Mouse (Mus musculus): ENCODE data around the gene Ttc34. TPM values are rescaled to one million over a fixed set of nuclear protein-coding genes. Genes with fewer than 3 reads are reported as not detected.

Ttc34 gene
- polyA plus RNA-seq, 1 experiment from 2014 or later: 0.10 TPM

DNA sequence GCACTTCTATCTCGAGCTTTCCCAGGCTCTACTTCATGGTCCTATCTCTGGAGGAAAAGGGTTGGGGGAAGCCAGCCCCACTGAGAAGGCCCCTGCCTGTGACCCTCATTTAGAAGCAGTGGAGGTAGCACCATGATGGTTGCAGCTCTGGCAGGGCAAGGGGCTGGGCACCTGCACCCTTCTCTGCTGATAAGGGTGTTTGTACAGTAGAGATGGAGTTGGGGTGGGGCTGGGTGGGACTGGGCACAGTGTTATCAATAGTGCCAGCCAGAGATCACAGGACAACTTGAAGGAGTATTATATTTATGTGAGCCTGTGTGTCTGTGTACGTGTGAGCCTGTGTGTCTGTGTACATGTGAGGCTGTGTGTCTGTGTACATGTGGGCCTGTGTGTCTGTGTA is 74.4 kb downstream of the Ttc34 start:
- H3K9ac ChIP-seq (ENCODE audit: low read depth, low read length): peak overlapping the region; percentile 49
- H3K4me2 ChIP-seq: peak overlapping the region; percentile 60
- no peaks in the 10 kb centered on the region for H3K27me3 ChIP-seq (replicated peaks; ENCODE audit: control insufficient read depth, insufficient read depth, low read length)
- no peaks in the 10 kb centered on the region for H3K9me3 ChIP-seq (ENCODE audit: control insufficient read depth, low read length)
- 0 out of 2 replicates have a peak overlapping the region, but pooled peaks have one; percentile 7 for H3K4me3 ChIP-seq (ENCODE audit: low read depth, low read length)
- 30% methylated on average over 2 of the region's 2 CpGs for WGBS
- H3K4me1 ChIP-seq (replicated peaks; ENCODE audit: control insufficient read depth, insufficient read depth, low read length): peaks cover 57% of the 10 kb centered on the region
- ATAC-seq (replicated peaks; ENCODE audit: low FRiP score) (peak; percentile 87), DNase-seq (ENCODE audit: low spot score) (no peak)
- peak overlapping the region; percentile 92 for H3K27ac ChIP-seq (ENCODE audit: low read depth, low read length)
- no peaks in the 10 kb centered on the region for H3K36me3 ChIP-seq (ENCODE audit: control insufficient read depth, insufficient read depth, low read length)

DNA sequence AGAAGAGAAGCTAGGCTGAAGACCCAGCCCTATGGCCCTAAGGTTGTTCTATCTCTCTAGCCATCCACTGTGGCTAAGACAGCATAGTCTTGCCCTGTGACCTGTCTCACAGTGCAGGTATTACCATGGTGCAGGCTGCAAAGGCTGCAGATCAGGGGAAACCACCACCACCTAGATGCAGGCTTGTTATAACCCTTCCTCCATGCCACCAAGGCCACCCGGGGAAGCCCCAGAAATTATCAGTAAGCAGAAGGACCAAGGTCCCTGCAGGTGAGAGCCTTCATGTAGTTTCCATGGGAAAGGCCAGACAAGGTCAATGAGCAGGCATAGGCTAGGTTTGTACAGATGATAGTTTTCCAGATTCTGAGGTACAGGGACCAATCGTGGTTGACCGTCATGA is 76.6 kb downstream of the Ttc34 start:
- H3K4me2 ChIP-seq: no peak overlapping the region
- H3K27ac ChIP-seq (ENCODE audit: low read depth, low read length): peak overlapping the region; percentile 92; the same call in 1 of the 2 replicates
- H3K4me1 ChIP-seq (replicated peaks; ENCODE audit: control insufficient read depth, insufficient read depth, low read length): peaks cover 48% of the 10 kb centered on the region

DNA sequence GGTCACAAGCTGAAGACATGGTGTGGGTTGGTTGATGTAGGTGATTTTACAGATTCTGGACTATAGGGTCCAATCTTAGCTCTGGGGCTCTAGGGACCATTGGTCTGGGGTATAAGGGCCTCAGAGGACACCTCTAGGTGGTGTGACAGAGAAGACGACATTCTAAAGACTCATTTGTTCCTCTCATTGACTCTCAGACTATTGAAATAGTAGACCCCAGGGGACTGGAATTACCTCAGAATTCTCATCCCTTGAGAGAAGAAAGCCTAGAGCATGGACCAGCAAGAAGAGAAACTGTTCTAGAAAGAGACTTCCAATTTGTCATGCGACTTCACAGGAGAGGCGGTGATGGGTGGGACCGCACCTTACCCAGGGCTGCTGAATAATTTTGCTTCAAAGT is 77.0 kb downstream of the Ttc34 start:
- no peaks in the 10 kb centered on the region for H3K9me3 ChIP-seq (ENCODE audit: control insufficient read depth, low read length)
- H3K4me2 ChIP-seq: no peak overlapping the region
- peaks cover 46% of the 10 kb centered on the region for H3K4me1 ChIP-seq (replicated peaks; ENCODE audit: control insufficient read depth, insufficient read depth, low read length)
- peaks cover 13% of the 10 kb centered on the region for H3K36me3 ChIP-seq (ENCODE audit: control insufficient read depth, insufficient read depth, low read length)
- H3K27ac ChIP-seq (ENCODE audit: low read depth, low read length): peak overlapping the region; percentile 2; the same call in 1 of the 2 replicates
- no peaks in the 10 kb centered on the region for H3K27me3 ChIP-seq (replicated peaks; ENCODE audit: control insufficient read depth, insufficient read depth, low read length)
- 92% methylated on average over 4 of the region's 4 CpGs for WGBS
- no peak overlapping the region for H3K4me3 ChIP-seq (ENCODE audit: low read depth, low read length)
- no peak overlapping the region for H3K9ac ChIP-seq (ENCODE audit: low read depth, low read length)
- ATAC-seq (replicated peaks; ENCODE audit: low FRiP score): no peak
- no peak for DNase-seq (ENCODE audit: low spot score)

More for the DNA sequence above, 76.6 kb downstream of the Ttc34 start:
- H3K4me3 ChIP-seq (ENCODE audit: low read depth, low read length): no peak overlapping the region
- DNase-seq (ENCODE audit: low spot score) (no peak), ATAC-seq (replicated peaks; ENCODE audit: low FRiP score) (no peak)
- H3K36me3 ChIP-seq (ENCODE audit: control insufficient read depth, insufficient read depth, low read length): peaks cover 13% of the 10 kb centered on the region
- no peaks in the 10 kb centered on the region for H3K9me3 ChIP-seq (ENCODE audit: control insufficient read depth, low read length)
- no peak overlapping the region for H3K9ac ChIP-seq (ENCODE audit: low read depth, low read length)
- 91% methylated on average over 3 of the region's 3 CpGs for WGBS
- no peaks in the 10 kb centered on the region for H3K27me3 ChIP-seq (replicated peaks; ENCODE audit: control insufficient read depth, insufficient read depth, low read length)

DNA sequence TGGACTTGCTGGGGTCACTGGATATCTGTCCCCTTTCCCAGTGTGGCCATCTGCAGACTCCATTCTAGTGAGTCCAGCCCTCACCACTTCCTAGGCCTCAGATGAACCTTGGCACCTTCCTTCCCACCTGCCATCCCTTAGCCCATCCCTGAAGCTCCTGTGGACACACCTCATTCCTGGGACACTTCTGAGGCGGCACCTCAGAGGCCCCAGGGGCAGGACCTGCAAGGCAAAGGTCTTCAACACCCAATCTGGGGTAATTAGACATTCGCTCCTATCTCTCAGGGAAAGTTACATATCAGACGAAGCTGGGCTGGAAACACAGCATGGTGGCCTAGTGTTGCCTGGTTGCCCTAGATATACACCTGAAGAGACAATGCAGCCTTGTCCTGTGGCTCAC is 77.4 kb downstream of the Ttc34 start:
- no peak overlapping the region for H3K4me2 ChIP-seq
- H3K9me3 ChIP-seq (ENCODE audit: control insufficient read depth, low read length): no peaks in the 10 kb centered on the region
- no peak for DNase-seq (ENCODE audit: low spot score)
- WGBS: 69% methylated on average over 3 of the region's 3 CpGs
- H3K9ac ChIP-seq (ENCODE audit: low read depth, low read length): no peak overlapping the region
- H3K27ac ChIP-seq (ENCODE audit: low read depth, low read length): peak overlapping the region; percentile 2; the same call in 1 of the 2 replicates
- peaks cover 45% of the 10 kb centered on the region for H3K4me1 ChIP-seq (replicated peaks; ENCODE audit: control insufficient read depth, insufficient read depth, low read length)
- ATAC-seq (replicated peaks; ENCODE audit: low FRiP score): no peak
- no peaks in the 10 kb centered on the region for H3K27me3 ChIP-seq (replicated peaks; ENCODE audit: control insufficient read depth, insufficient read depth, low read length)
- no peak overlapping the region for H3K4me3 ChIP-seq (ENCODE audit: low read depth, low read length)
- H3K36me3 ChIP-seq (ENCODE audit: control insufficient read depth, insufficient read depth, low read length): peaks cover 13% of the 10 kb centered on the region

DNA sequence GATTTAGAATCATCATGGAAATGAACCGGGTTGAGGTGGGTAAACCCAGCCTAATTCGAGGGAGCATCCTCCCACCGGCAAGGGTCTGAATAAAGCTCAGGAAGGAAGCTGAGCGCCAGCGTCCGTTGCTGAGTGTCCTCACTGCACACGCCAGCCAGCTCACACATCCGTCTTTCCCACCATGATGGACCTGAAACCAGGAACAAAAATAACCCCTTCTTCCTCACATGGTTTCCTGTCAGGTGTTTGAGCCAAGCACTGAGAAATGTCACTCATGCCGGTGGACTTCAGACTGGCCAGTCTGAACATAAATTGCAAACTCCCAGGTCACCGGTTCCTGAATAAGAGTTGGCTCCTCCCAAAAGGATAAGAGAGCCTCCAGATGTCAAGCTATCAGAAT is 78.0 kb downstream of the Ttc34 start:
- no peak for DNase-seq (ENCODE audit: low spot score)
- no peak overlapping the region for H3K9ac ChIP-seq (ENCODE audit: low read depth, low read length)
- peak overlapping the region; percentile 55 for H3K27ac ChIP-seq (ENCODE audit: low read depth, low read length)
- no peaks in the 10 kb centered on the region for H3K9me3 ChIP-seq (ENCODE audit: control insufficient read depth, low read length)
- no peaks in the 10 kb centered on the region for H3K27me3 ChIP-seq (replicated peaks; ENCODE audit: control insufficient read depth, insufficient read depth, low read length)
- ATAC-seq (replicated peaks; ENCODE audit: low FRiP score): no peak
- peaks cover 13% of the 10 kb centered on the region for H3K36me3 ChIP-seq (ENCODE audit: control insufficient read depth, insufficient read depth, low read length)
- H3K4me3 ChIP-seq (ENCODE audit: low read depth, low read length): no peak overlapping the region
- H3K4me1 ChIP-seq (replicated peaks; ENCODE audit: control insufficient read depth, insufficient read depth, low read length): peaks cover 39% of the 10 kb centered on the region
- no peak overlapping the region for H3K4me2 ChIP-seq
- WGBS: 57% methylated on average over 10 of the region's 10 CpGs

DNA sequence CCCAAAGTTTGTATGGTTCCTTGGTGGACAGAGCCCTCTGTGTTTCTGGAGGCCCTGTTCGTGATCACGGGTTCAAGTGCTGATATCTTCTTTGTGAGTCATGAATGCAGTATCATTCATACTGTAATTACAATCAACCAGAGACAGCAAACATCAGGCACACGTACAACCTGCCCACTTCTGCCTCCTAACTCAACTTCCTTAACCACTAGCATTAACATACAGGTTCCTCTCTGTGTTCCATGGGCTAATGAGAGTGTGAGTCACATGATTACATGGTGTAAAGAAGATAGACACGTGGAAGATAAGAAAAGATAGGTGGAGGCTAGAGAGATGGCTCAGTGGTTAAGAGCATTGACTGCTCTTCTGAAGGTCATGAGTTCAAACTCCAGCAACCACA is 79.4 kb downstream of the Ttc34 start:
- peaks cover 26% of the 10 kb centered on the region for H3K4me1 ChIP-seq (replicated peaks; ENCODE audit: control insufficient read depth, insufficient read depth, low read length)

More for the DNA sequence above, 79.4 kb downstream of the Ttc34 start:
- no peak for DNase-seq (ENCODE audit: low spot score)
- Histone ChIP-seq H3K9me3 (ENCODE audit: control insufficient read depth, low read length) (no peaks in the 10 kb centered on the region), H3K4me3 (ENCODE audit: low read depth, low read length) (no peak overlapping the region), H3K4me2 (no peak overlapping the region), H3K36me3 (ENCODE audit: control insufficient read depth, insufficient read depth, low read length) (peaks cover 17% of the 10 kb centered on the region), H3K27me3 (replicated peaks; ENCODE audit: control insufficient read depth, insufficient read depth, low read length) (no peaks in the 10 kb centered on the region), H3K9ac (ENCODE audit: low read depth, low read length) (no peak overlapping the region), H3K27ac (ENCODE audit: low read depth, low read length) (peak overlapping the region; percentile 19; the same call in 1 of the 2 replicates)
- ATAC-seq (replicated peaks; ENCODE audit: low FRiP score): no peak; the same call in 1 of the 2 replicates
- 64% methylated on average over 4 of the region's 4 CpGs for WGBS

Other genes starting within 250 kb of the Ttc34 start
- gene Prdm16, start 200.6 kb upstream of the Ttc34 start, polyA plus RNA-seq (2014; fragmentation: Nextera tagmentation; extraction: Ambion mirVana): 7.0 and 7.2 TPM in 2 replicates
- gene Actrt2, start 169.6 kb upstream of the Ttc34 start, polyA plus RNA-seq (2014; fragmentation: Nextera tagmentation; extraction: Ambion mirVana): not detected in 2 replicates
- 0.25 and 0.31 TPM in 2 replicates for gene Mmel1, start 32.1 kb downstream of the Ttc34 start, polyA plus RNA-seq (2014; fragmentation: Nextera tagmentation; extraction: Ambion mirVana)
- 17.4 and 20.1 TPM in 2 replicates for gene Fam213b, start 61.7 kb downstream of the Ttc34 start, polyA plus RNA-seq (2014; fragmentation: Nextera tagmentation; extraction: Ambion mirVana)
- gene Tnfrsf14, start 91.1 kb downstream of the Ttc34 start, polyA plus RNA-seq (2014; fragmentation: Nextera tagmentation; extraction: Ambion mirVana): 23.1 and 24.4 TPM in 2 replicates
- gene Hes5, start 123.5 kb downstream of the Ttc34 start, polyA plus RNA-seq (2014; fragmentation: Nextera tagmentation; extraction: Ambion mirVana): 0.63 TPM in 1 of 2 replicates, not detected in the other
- 44.2 and 47.2 TPM in 2 replicates for gene Pank4, start 126.7 kb downstream of the Ttc34 start, polyA plus RNA-seq (2014; fragmentation: Nextera tagmentation; extraction: Ambion mirVana)
- 0.12 and 0.43 TPM in 2 replicates for gene Plch2, start 219.3 kb downstream of the Ttc34 start, polyA plus RNA-seq (2014; fragmentation: Nextera tagmentation; extraction: Ambion mirVana)
- gene Pex10, start 229.6 kb downstream of the Ttc34 start, polyA plus RNA-seq (2014; fragmentation: Nextera tagmentation; extraction: Ambion mirVana): 7.2 and 9.0 TPM in 2 replicates
- 163 and 168 TPM in 2 replicates for gene Rer1, start 248.9 kb downstream of the Ttc34 start, polyA plus RNA-seq (2014; fragmentation: Nextera tagmentation; extraction: Ambion mirVana)
- gene Morn1, start 249.1 kb downstream of the Ttc34 start, polyA plus RNA-seq (2014; fragmentation: Nextera tagmentation; extraction: Ambion mirVana): 3.4 and 3.5 TPM in 2 replicates

Data from liver, embryonic 11.5 days (tissue).